Mouse (Mus musculus) heart, adult 2 months (tissue): ENCODE results near the gene Mms19. TPM values are rescaled to one million over a fixed set of nuclear protein-coding genes. Genes with fewer than 3 reads are reported as not detected.
"Not testable (repeated sequence)": the region's sequence is repeated elsewhere in the genome, so short reads cannot be mapped to it uniquely, and the experiment has no call there.

Experiments used
- DNase-seq, 2 experiments: peaks; one replicate each; pipeline ENCODE4 v3.0.0; 2021
- H3K27ac ChIP-seq: fragments of 200-600 bp; 2 replicates; pipeline ENCODE4 v1.8.1; 2022
- H3K27me3 ChIP-seq: fragments of 200-500 bp; 2 replicates; pipeline ENCODE4 v1.6.1; 2012; ENCODE audit warnings: mild to moderate bottlenecking, low read length, inconsistent platforms, mixed read lengths; ENCODE audit not compliant: control insufficient read depth, insufficient read depth
- H3K36me3 ChIP-seq: fragments of 200-500 bp; 2 replicates; pipeline ENCODE4 v1.6.1; 2012; ENCODE audit warnings: low read length, inconsistent platforms; ENCODE audit not compliant: control insufficient read depth, insufficient read depth
- H3K4me1 ChIP-seq: fragments of 200-500 bp; 2 replicates; pipeline ENCODE4 v1.6.1; 2011; ENCODE audit warnings: low read length; ENCODE audit not compliant: control insufficient read depth, insufficient read depth
- H3K4me3 ChIP-seq: fragments of 200-600 bp; 2 replicates; pipeline ENCODE4 v1.8.1; 2022
- H3K79me2 ChIP-seq: fragments of 200-500 bp; replicated peaks from 2 replicates; pipeline ENCODE4 v1.6.1; 2012; ENCODE audit warnings: mild to moderate bottlenecking, inconsistent platforms, low read length, moderate library complexity, mixed read lengths; ENCODE audit not compliant: control insufficient read depth, insufficient read depth
- H3K9ac ChIP-seq: fragments of 200-500 bp; 2 replicates; pipeline ENCODE4 v1.6.1; 2012; ENCODE audit warnings: low read depth, mild to moderate bottlenecking, control low read depth, inconsistent platforms, low read length, mixed read lengths
- CTCF ChIP-seq: fragments of 200-600 bp; IDR thresholded peaks from 2 replicates; pipeline ENCODE4 v1.8.1; 2022; ENCODE audit warnings: antibody characterized with exemption, mild to moderate bottlenecking, moderate library complexity
- EP300 ChIP-seq: fragments of 200-500 bp; IDR thresholded peaks from 2 replicates; pipeline ENCODE4 v1.6.1; 2011; ENCODE audit warnings: low read depth, low read length, control low read depth; ENCODE audit not compliant: insufficient read depth
- POLR2A ChIP-seq: fragments of 200-500 bp; IDR thresholded peaks from 2 replicates; pipeline ENCODE4 v1.6.1; 2011; ENCODE audit warnings: mild to moderate bottlenecking, low read depth, low read length, control low read depth; ENCODE audit not compliant: insufficient read depth
- WGBS: fragments of 180-500 bp; shearing (Covaris S2); methylation state at CpG from one replicate; pipeline ENCODE4 v1.1.7; 2018; 5-methylcytosine and 5-hydroxymethylcytosine counted together
- intact Hi-C: fragments of 180-260 bp; cut with DNase I; formaldehyde crosslinking; loops from one replicate; pipeline ENCODE4 v1.15.1; 2025
- polyA plus RNA-seq: library from polyadenylated mRNA; depleted of rRNA; stranded (reverse); fragments of >200 nt; gene quantifications from 2 replicates; pipeline ENCODE4 v1.2.3, GENCODE M21; 2012
- total RNA-seq, 2 experiments: library from RNA; stranded (reverse); gene quantifications; 2 replicates each; pipeline ENCODE4 v1.2.3; 2021

Gene Mms19
- total and polyA plus RNA-seq, 3 experiments: 14.2 to 35.4 (median 17.9) TPM

GRCm38 (mm10) chr19:41919471-41919870 lies 61.5 kb downstream of the Mms19 start:
- intact Hi-C loops: no loop called here
- H3K4me3 ChIP-seq: no peak overlapping the region
- H3K27me3 ChIP-seq: no peaks in the 10 kb centered on the region
- peaks cover 9% of the 10 kb centered on the region for H3K36me3 ChIP-seq
- H3K4me1 ChIP-seq: peaks cover 3% of the 10 kb centered on the region
- H3K9ac ChIP-seq: no peak overlapping the region
- H3K27ac ChIP-seq: no peak overlapping the region
- 65% methylated on average over 4 of the region's 4 CpGs for WGBS
- DNase-seq: no peak
- TF ChIP-seq POLR2A (0 out of 2 replicates have a peak, but pooled peaks have one; percentile 3), EP300 (no peak), CTCF (no peak)
- no peaks in the 10 kb centered on the region for H3K79me2 ChIP-seq

DNA sequence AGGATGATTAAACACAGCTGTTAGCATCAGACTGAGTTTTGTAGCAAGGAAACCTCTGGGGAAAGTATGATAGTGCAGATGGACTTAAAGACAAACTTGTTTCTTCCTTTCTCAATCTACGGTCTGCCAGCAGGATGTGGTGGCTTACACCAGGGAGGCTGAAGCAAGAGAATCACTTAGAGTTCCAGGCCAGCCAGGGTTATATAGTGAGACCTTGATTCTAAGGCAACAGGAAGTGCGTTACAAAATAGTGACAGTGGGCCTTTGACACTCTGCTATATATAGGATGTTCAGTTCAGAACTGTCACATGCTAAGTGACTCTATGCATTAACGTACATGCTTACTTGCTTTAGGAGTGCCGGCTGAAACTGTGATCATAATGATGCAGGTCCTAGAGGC lies 64.1 kb downstream of the Mms19 start:
- H3K4me3 ChIP-seq: no peak overlapping the region
- H3K36me3 ChIP-seq: peaks cover 23% of the 10 kb centered on the region
- peaks cover 10% of the 10 kb centered on the region for H3K4me1 ChIP-seq
- H3K27me3 ChIP-seq: no peaks in the 10 kb centered on the region
- intact Hi-C loops: no loop called here
- H3K9ac ChIP-seq: no peak overlapping the region
- 62% methylated on average over 4 of the region's 4 CpGs for WGBS
- H3K27ac ChIP-seq: no peak overlapping the region
- TF ChIP-seq EP300: no peak
- no peak for TF ChIP-seq CTCF
- no peak for TF ChIP-seq POLR2A
- H3K79me2 ChIP-seq: 0 out of 2 replicates have a peak, but pooled peaks cover 3% of the 10 kb centered on the region
- no peak for DNase-seq

- DNase-seq: no peak
- Histone ChIP-seq H3K36me3 (peaks cover 23% of the 10 kb centered on the region), H3K27me3 (no peaks in the 10 kb centered on the region), H3K4me1 (peaks cover 10% of the 10 kb centered on the region), H3K4me3 (no peak overlapping the region), H3K79me2 (0 out of 2 replicates have a peak, but pooled peaks cover 3% of the 10 kb centered on the region), H3K27ac (no peak overlapping the region), H3K9ac (no peak overlapping the region)
- 62% methylated on average over 3 of the region's 3 CpGs for WGBS
- TF ChIP-seq CTCF (no peak), POLR2A (no peak), EP300 (no peak)
- intact Hi-C loops: no loop called here
Observed at GRCm38 (mm10) chr19:41915294-41915693, 65.7 kb downstream of the Mms19 start.

DNA sequence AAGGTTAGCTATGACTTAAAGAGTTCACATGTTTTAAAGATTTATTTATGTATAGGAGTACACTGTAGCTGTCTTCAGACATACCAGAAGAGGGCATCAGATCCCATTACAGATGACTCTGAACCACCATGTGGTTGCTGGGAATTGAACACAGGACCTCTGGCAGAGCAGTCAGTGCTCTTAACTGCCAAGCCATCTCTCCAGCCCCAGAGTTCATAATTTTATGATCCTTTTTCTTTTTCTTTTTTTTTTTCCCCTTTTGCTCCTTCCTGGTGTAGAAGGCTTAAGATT lies 66.4 kb downstream of the Mms19 start:
- not testable (repeated sequence) for H3K27ac ChIP-seq, H3K9ac ChIP-seq, H3K27me3 ChIP-seq, DNase-seq, H3K79me2 ChIP-seq, H3K4me3 ChIP-seq
- peak; percentile 32 for TF ChIP-seq CTCF
- peaks cover 10% of the 10 kb centered on the region for H3K4me1 ChIP-seq
- intact Hi-C loops: loop anchor here (5.0 kb wide), 3 partner anchors 67 to 178 kb away; partner anchors contain the start of genes Frat2 and Pi4k2a
- H3K36me3 ChIP-seq: peaks cover 23% of the 10 kb centered on the region

GRCm38 (mm10) chr19:41913774-41914591 lies 67.0 kb downstream of the Mms19 start:
- peaks cover 23% of the 10 kb centered on the region for H3K36me3 ChIP-seq
- no peaks in the 10 kb centered on the region for H3K27me3 ChIP-seq
- no peak overlapping the region for H3K9ac ChIP-seq
- peaks cover 10% of the 10 kb centered on the region for H3K4me1 ChIP-seq
- TF ChIP-seq CTCF (no peak), POLR2A (no peak), EP300 (no peak)
- H3K27ac ChIP-seq: no peak overlapping the region
- intact Hi-C loops: loop anchor here (2.0 to 5.0 kb wide), 4 partner anchors 19 to 178 kb away; partner anchors contain the start of genes Exosc1, Frat2, Pi4k2a and Zdhhc16
- 0 out of 2 replicates have a peak, but pooled peaks cover 3% of the 10 kb centered on the region for H3K79me2 ChIP-seq
- DNase-seq: no peak
- 40% methylated on average over 6 of the region's 6 CpGs for WGBS
- no peak overlapping the region; the same call in 1 of the 2 replicates for H3K4me3 ChIP-seq

- DNase-seq: peak; percentile 60 to 67
- H3K9ac ChIP-seq: peak overlapping the region; percentile 81
- TF ChIP-seq EP300 (no peak), CTCF (no peak), POLR2A (no peak; the same call in 1 of the 2 replicates)
- 1% methylated on average over 53 of the region's 53 CpGs for WGBS
- H3K79me2 ChIP-seq: 0 out of 2 replicates have a peak, but pooled peaks cover 3% of the 10 kb centered on the region
- peak overlapping the region; percentile 71 for H3K4me3 ChIP-seq
- intact Hi-C loops: loop anchor here (2.0 to 5.0 kb wide), 4 partner anchors 20 to 180 kb away; partner anchors contain the start of genes Exosc1, Frat2, Pi4k2a and Zdhhc16
- peaks cover 10% of the 10 kb centered on the region for H3K4me1 ChIP-seq
- H3K27me3 ChIP-seq: no peaks in the 10 kb centered on the region
- peaks cover 23% of the 10 kb centered on the region for H3K36me3 ChIP-seq
- peak overlapping the region; percentile 98 for H3K27ac ChIP-seq
Observed at GRCm38 (mm10) chr19:41912121-41913080, 68.6 kb downstream of the Mms19 start.
